Mouse (Mus musculus) heart, adult 2 months (tissue): ENCODE results near the gene Hic1.

Source experiments
- EP300 ChIP-seq: fragments of 200-500 bp; IDR thresholded peaks from 2 replicates; pipeline ENCODE4 v1.6.1; 2011; ENCODE audit warnings: low read depth, low read length, control low read depth; ENCODE audit not compliant: insufficient read depth
- POLR2A ChIP-seq: fragments of 200-500 bp; IDR thresholded peaks from 2 replicates; pipeline ENCODE4 v1.6.1; 2011; ENCODE audit warnings: mild to moderate bottlenecking, low read depth, low read length, control low read depth; ENCODE audit not compliant: insufficient read depth

GRCm38 (mm10) chr11:75190371-75190724 lies 21.0 kb upstream of the Hic1 start:
- TF ChIP-seq POLR2A, result peak; percentile 75
- TF ChIP-seq EP300, result no peak
